Mouse (Mus musculus): ENCODE measurements around the gene Efcab6. TPM values are rescaled to one million over a fixed set of nuclear protein-coding genes. Genes with fewer than 3 reads are reported as not detected.

Gene Efcab6
- total RNA-seq, 1 experiment, result 0.76 TPM

GRCm38 (mm10) chr15:83924656-83925055, 140.5 kb downstream of the Efcab6 start:
- TF ChIP-seq MAFK (IDR thresholded peaks at IDR 0.05; ENCODE audit: insufficient read depth, low read depth, low read length), result no peak
- no peak for TF ChIP-seq ZNF384 (IDR thresholded peaks at IDR 0.05; ENCODE audit: low read depth, low read length)
- TF ChIP-seq HCFC1 (IDR thresholded peaks at IDR 0.05; ENCODE audit: borderline replicate concordance, insufficient read depth, low read length), result no peak
- TF ChIP-seq ZC3H11A (IDR thresholded peaks at IDR 0.05; ENCODE audit: borderline replicate concordance, low read depth, low read length), result no peak
- TF ChIP-seq CHD2 (IDR thresholded peaks at IDR 0.05; ENCODE audit: low read depth, low read length), result no peak
- Histone ChIP-seq H3K4me3 (ENCODE audit: insufficient read depth in 1 of 2, low read depth in 1 of 2, low read length in 2 of 2, poor library complexity in 1 of 2, severe bottlenecking in 1 of 2) (no peak overlapping the region), H3K4me1 (ENCODE audit: control insufficient read depth in 2 of 2, insufficient read depth in 2 of 2, low read length in 2 of 2, poor library complexity in 1 of 2) (no peaks in the 10 kb centered on the region), H3K9me3 (ENCODE audit: control insufficient read depth, insufficient read depth, low read depth, low read length) (no peaks in the 10 kb centered on the region), H3K36me3 (ENCODE audit: control insufficient read depth, insufficient read depth, low read length, poor library complexity, severe bottlenecking) (no peaks in the 10 kb centered on the region), H3K9ac (ENCODE audit: insufficient read depth, low read depth, low read length, poor library complexity, severe bottlenecking) (no peak overlapping the region), H3K27ac (ENCODE audit: insufficient read depth, low read depth, low read length, poor library complexity, severe bottlenecking) (no peak overlapping the region)
- in situ Hi-C loops (cut with MboI; ENCODE audit: low sequenced_read_pairs in 2 of 2, unreplicated experiment in 2 of 2), result no loop called here
- peak; percentile 35 for DNase-seq (ENCODE audit: low read depth, low spot score)

GRCm38 (mm10) chr15:83915376-83915775, 149.8 kb downstream of the Efcab6 start:
- DNase-seq (ENCODE audit: low read depth, low spot score), result no peak
- in situ Hi-C loops (cut with MboI; ENCODE audit: low sequenced_read_pairs in 2 of 2, unreplicated experiment in 2 of 2), result no loop called here
- Histone ChIP-seq H3K36me3 (ENCODE audit: control insufficient read depth, insufficient read depth, low read length, poor library complexity, severe bottlenecking) (no peaks in the 10 kb centered on the region), H3K9ac (ENCODE audit: insufficient read depth, low read depth, low read length, poor library complexity, severe bottlenecking) (no peak overlapping the region), H3K9me3 (ENCODE audit: control insufficient read depth, insufficient read depth, low read depth, low read length) (no peaks in the 10 kb centered on the region), H3K4me1 (ENCODE audit: control insufficient read depth in 2 of 2, insufficient read depth in 2 of 2, low read length in 2 of 2, poor library complexity in 1 of 2) (no peaks in the 10 kb centered on the region), H3K27ac (ENCODE audit: insufficient read depth, low read depth, low read length, poor library complexity, severe bottlenecking) (no peak overlapping the region), H3K4me3 (ENCODE audit: insufficient read depth in 1 of 2, low read depth in 1 of 2, low read length in 2 of 2, poor library complexity in 1 of 2, severe bottlenecking in 1 of 2) (no peak overlapping the region)
- no peak for TF ChIP-seq HCFC1 (IDR thresholded peaks at IDR 0.05; ENCODE audit: borderline replicate concordance, insufficient read depth, low read length)
- no peak for TF ChIP-seq CHD2 (IDR thresholded peaks at IDR 0.05; ENCODE audit: low read depth, low read length)
- no peak for TF ChIP-seq MAFK (IDR thresholded peaks at IDR 0.05; ENCODE audit: insufficient read depth, low read depth, low read length)
- TF ChIP-seq ZNF384 (IDR thresholded peaks at IDR 0.05; ENCODE audit: low read depth, low read length), result no peak
- no peak for TF ChIP-seq ZC3H11A (IDR thresholded peaks at IDR 0.05; ENCODE audit: borderline replicate concordance, low read depth, low read length)

- no peak for TF ChIP-seq ZC3H11A (IDR thresholded peaks at IDR 0.05; ENCODE audit: borderline replicate concordance, low read depth, low read length)
- no peak for TF ChIP-seq CHD2 (IDR thresholded peaks at IDR 0.05; ENCODE audit: low read depth, low read length)
- TF ChIP-seq ZNF384 (IDR thresholded peaks at IDR 0.05; ENCODE audit: low read depth, low read length), result no peak
- TF ChIP-seq MAFK (IDR thresholded peaks at IDR 0.05; ENCODE audit: insufficient read depth, low read depth, low read length), result no peak
- no peak for TF ChIP-seq HCFC1 (IDR thresholded peaks at IDR 0.05; ENCODE audit: borderline replicate concordance, insufficient read depth, low read length)
- no peak for DNase-seq (ENCODE audit: low read depth, low spot score)
- no peak overlapping the region for H3K4me3 ChIP-seq (ENCODE audit: insufficient read depth in 1 of 2, low read depth in 1 of 2, low read length in 2 of 2, poor library complexity in 1 of 2, severe bottlenecking in 1 of 2)
- H3K9ac ChIP-seq (ENCODE audit: insufficient read depth, low read depth, low read length, poor library complexity, severe bottlenecking), result no peak overlapping the region
- no peaks in the 10 kb centered on the region for H3K9me3 ChIP-seq (ENCODE audit: control insufficient read depth, insufficient read depth, low read depth, low read length)
- in situ Hi-C loops (cut with MboI; ENCODE audit: low sequenced_read_pairs in 2 of 2, unreplicated experiment in 2 of 2), result no loop called here
- H3K36me3 ChIP-seq (ENCODE audit: control insufficient read depth, insufficient read depth, low read length, poor library complexity, severe bottlenecking), result no peaks in the 10 kb centered on the region
- H3K27ac ChIP-seq (ENCODE audit: insufficient read depth, low read depth, low read length, poor library complexity, severe bottlenecking), result no peak overlapping the region
- H3K4me1 ChIP-seq (ENCODE audit: control insufficient read depth in 2 of 2, insufficient read depth in 2 of 2, low read length in 2 of 2, poor library complexity in 1 of 2), result no peaks in the 10 kb centered on the region
Measured at GRCm38 (mm10) chr15:83913028-83913714, 152.0 kb downstream of the Efcab6 start.

- Histone ChIP-seq H3K9me3 (ENCODE audit: control insufficient read depth, insufficient read depth, low read depth, low read length) (no peaks in the 10 kb centered on the region), H3K4me1 (ENCODE audit: control insufficient read depth in 2 of 2, insufficient read depth in 2 of 2, low read length in 2 of 2, poor library complexity in 1 of 2) (peaks cover 0 to 9% of the 10 kb centered on the region in 2 experiments; a peak in 1 of 4 replicates), H3K36me3 (ENCODE audit: control insufficient read depth, insufficient read depth, low read length, poor library complexity, severe bottlenecking) (no peaks in the 10 kb centered on the region; the same call in 1 of the 2 replicates), H3K9ac (ENCODE audit: insufficient read depth, low read depth, low read length, poor library complexity, severe bottlenecking) (no peak overlapping the region), H3K4me3 (ENCODE audit: insufficient read depth in 1 of 2, low read depth in 1 of 2, low read length in 2 of 2, poor library complexity in 1 of 2, severe bottlenecking in 1 of 2) (no peak overlapping the region), H3K27ac (ENCODE audit: insufficient read depth, low read depth, low read length, poor library complexity, severe bottlenecking) (no peak overlapping the region)
- no peak for DNase-seq (ENCODE audit: low read depth, low spot score)
- in situ Hi-C loops (cut with MboI; ENCODE audit: low sequenced_read_pairs in 2 of 2, unreplicated experiment in 2 of 2), result no loop called here
- TF ChIP-seq CHD2 (IDR thresholded peaks at IDR 0.05; ENCODE audit: low read depth, low read length) (no peak), HCFC1 (IDR thresholded peaks at IDR 0.05; ENCODE audit: borderline replicate concordance, insufficient read depth, low read length) (no peak), ZC3H11A (IDR thresholded peaks at IDR 0.05; ENCODE audit: borderline replicate concordance, low read depth, low read length) (no peak), ZNF384 (IDR thresholded peaks at IDR 0.05; ENCODE audit: low read depth, low read length) (no peak), MAFK (IDR thresholded peaks at IDR 0.05; ENCODE audit: insufficient read depth, low read depth, low read length) (no peak)
Measured at GRCm38 (mm10) chr15:83906472-83906871, 158.7 kb downstream of the Efcab6 start.

Data from ES-E14 (cell line).